Mouse (Mus musculus) ovary, postnatal 36 days (tissue): ENCODE measurements around the gene Teddm2.
A peak's percentile ranks its signal among the peaks of the same experiment; 100 is the strongest.

Experiments used
- DNase-seq: peaks from one replicate; pipeline ENCODE4 v3.0.0; 2022; ENCODE audit warnings: low spot score, mixed read lengths

Teddm2 gene

DNA sequence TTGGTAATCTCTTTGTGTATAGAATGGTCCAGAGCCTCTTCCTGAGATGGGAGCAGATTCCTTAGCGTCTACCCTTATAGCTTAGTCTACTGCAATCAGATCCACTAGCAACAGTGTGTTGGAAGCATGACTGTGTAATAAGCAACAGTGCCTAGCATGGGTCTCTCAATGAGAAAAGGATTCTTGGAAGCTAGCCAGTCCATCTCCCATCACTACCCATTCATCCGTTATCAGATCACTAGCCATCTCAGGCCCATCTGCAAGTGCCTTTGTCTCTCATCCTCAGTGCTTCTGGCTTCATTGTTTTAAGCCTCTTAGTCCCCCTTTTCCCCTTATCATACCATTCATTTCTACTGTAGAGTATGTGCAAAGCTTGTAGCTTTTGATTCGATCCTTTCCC is 79.8 kb downstream of the Teddm2 start:
- no peak for DNase-seq

DNA sequence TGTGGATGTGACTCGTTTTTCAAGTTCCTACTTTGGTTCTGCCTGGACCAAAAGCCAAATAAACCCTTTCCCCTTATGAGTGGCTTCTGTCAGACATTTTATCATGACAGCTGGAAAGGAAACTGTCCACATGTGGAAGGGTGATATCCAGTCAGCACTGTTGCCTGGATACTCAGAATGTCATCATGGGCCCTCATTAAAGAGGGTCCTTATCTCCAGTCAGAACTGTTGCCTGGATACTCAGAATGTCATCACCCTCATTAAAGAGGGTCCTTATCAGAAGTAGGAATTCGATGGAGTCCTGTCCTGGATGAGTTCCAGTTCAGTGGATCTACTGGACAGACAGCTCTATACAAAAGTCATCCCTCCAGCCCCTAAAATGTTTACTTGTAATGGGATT is 85.8 kb downstream of the Teddm2 start:
- no peak for DNase-seq

DNA sequence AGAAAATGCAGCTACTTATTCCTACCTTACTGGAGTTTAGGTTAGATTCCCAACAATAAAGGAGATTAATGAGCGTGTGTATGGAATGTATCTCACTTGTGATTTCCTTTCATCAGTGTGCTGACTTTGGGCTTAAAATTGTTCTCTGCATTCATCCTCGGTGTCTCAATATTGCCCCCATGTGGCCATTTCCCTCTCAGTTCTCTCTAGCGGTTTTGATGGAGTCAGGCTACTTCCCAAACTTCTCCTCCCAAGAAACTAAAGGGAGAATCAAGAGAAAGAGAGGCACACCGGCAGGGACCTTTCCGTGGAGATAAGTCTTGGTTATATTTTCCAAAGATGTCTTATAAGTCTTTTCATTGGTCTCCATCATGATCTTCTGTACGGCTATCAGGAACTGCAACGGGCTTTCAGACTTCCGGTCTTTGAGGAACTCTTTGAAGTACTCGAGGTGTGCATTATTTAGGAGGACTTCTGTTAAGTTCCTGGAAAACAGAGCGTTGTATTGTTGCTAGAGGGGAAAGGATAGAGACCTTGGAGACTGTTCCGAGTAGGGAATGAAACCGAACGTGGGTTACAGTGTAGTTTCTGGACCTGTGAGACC is 92.5 kb downstream of the Teddm2 start:
- peak; percentile 22 for DNase-seq

DNA sequence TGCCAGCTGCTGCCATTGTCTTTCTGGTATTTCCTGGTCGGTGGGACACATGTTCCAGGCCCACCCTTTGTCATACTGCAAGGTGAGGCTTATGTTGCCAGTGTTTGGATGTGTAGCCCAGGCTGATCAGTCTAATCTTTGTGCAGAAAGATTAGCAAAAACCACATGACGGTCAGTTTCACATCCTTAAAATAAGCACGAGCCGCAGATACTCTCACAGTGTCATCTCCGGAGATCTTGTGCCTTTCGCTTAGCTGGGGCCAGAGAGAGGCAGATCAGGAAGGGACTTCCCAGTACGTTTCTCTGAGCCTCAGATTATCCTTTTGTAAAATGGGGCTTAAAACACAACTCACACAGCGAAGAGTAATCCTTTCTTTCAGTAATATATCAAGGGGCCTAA is 96.5 kb downstream of the Teddm2 start:
- DNase-seq, result no peak

DNA sequence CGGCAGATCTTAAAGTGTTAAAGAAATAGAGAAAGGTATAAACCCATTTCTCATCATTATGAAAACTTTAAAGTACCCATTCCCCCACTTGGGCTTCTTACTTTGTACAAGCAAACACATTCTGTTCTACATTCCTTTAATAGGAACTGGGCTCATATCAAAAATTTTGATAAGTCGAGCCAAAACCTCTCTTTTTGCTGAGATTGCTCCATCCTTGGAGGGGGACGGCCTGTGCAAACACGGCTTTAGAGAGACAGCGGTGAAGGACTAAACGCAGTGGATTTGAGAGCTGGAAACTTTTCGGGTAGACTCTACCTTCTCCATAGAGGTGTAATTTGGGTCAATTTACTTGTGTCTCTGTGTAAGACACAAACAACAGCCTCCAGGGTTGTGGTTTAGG is 97.3 kb downstream of the Teddm2 start:
- DNase-seq, result peak; percentile 10
